Mouse (Mus musculus) megakaryocyte, embryonic 14.5 days (primary cell): ENCODE data around the gene Marc2.

Source experiments
- FLI1 ChIP-seq: IDR thresholded peaks from 2 replicates; pipeline ENCODE4 v1.6.1; 2012; ENCODE audit warnings: low read length, inconsistent platforms, mixed read lengths
- GATA1 ChIP-seq: IDR thresholded peaks from 3 replicates; pipeline ENCODE4 v1.6.1; 2012; ENCODE audit warnings: mixed read lengths, low read length, inconsistent platforms, borderline replicate concordance

- TF ChIP-seq FLI1 (no peak), GATA1 (no peak)
Observed at GRCm38 (mm10) chr1:184775289-184775688, 71.0 kb downstream of the Marc2 start.
